Mouse (Mus musculus) embryonic facial prominence, embryonic 11.5 days (tissue): ENCODE results near the gene Bnc1. TPM values are rescaled to one million over a fixed set of nuclear protein-coding genes. Genes with fewer than 3 reads are reported as not detected.

Experiments used
- ATAC-seq: fragments of 200-750 bp; cut with Nextera tagmentation; replicated peaks from 2 replicates; pipeline ENCODE4 v1.8.0; 2017; ENCODE audit warnings: low read depth; ENCODE audit not compliant: insufficient number of reproducible peaks, low FRiP score, low TSS enrichment
- DNase-seq: peaks from one replicate; pipeline ENCODE4 v3.0.0-alpha.2; 2015; ENCODE audit warnings: low spot score
- H3K27ac ChIP-seq: fragments of 300-500 bp; sonication (generic); replicated peaks from 2 replicates; pipeline ENCODE4 v1.5.1; 2014; ENCODE audit warnings: mild to moderate bottlenecking, low read depth, low read length, control low read depth
- H3K27me3 ChIP-seq: fragments of 300-500 bp; sonication (generic); 2 replicates; pipeline ENCODE4 v1.6.1; 2014; ENCODE audit warnings: mild to moderate bottlenecking, low read length, moderate library complexity, mixed read lengths; ENCODE audit not compliant: control insufficient read depth, insufficient read depth
- H3K36me3 ChIP-seq: fragments of 300-500 bp; sonication (generic); replicated peaks from 2 replicates; pipeline ENCODE4 v1.6.1; 2014; ENCODE audit warnings: low read depth, mild to moderate bottlenecking, low read length, moderate library complexity, mixed read lengths; ENCODE audit not compliant: control insufficient read depth, insufficient read depth
- H3K4me1 ChIP-seq: fragments of 300-500 bp; sonication (generic); 2 replicates; pipeline ENCODE4 v1.6.1; 2014; ENCODE audit warnings: low read length, mixed read lengths; ENCODE audit not compliant: control insufficient read depth, insufficient read depth
- H3K4me2 ChIP-seq: fragments of 300-500 bp; sonication (generic); 2 replicates; pipeline ENCODE4 v1.6.1; 2014; ENCODE audit warnings: low read depth, mild to moderate bottlenecking, control low read depth, low read length, moderate library complexity
- H3K4me3 ChIP-seq: fragments of 300-500 bp; sonication (generic); 2 replicates; pipeline ENCODE4 v1.5.1; 2014; ENCODE audit warnings: low read depth, low read length, control low read depth
- H3K9ac ChIP-seq: fragments of 300-500 bp; sonication (generic); replicated peaks from 2 replicates; pipeline ENCODE4 v1.6.1; 2014; ENCODE audit warnings: mild to moderate bottlenecking, control low read depth, low read length
- H3K9me3 ChIP-seq: fragments of 300-500 bp; sonication (generic); replicated peaks from 2 replicates; pipeline ENCODE4 v1.6.1; 2016; ENCODE audit warnings: mild to moderate bottlenecking, low read length, inconsistent platforms, mixed read lengths; ENCODE audit not compliant: control insufficient read depth
- WGBS: fragments of 180-500 bp; shearing (Covaris S2); extraction: QIAGEN DNeasy Blood & Tissue Kit; methylation state at CpG from one replicate; pipeline ENCODE4 v1.1.7; 2014; 5-methylcytosine and 5-hydroxymethylcytosine counted together
- polyA plus RNA-seq: library from polyadenylated mRNA; unstranded; fragments of >200 nt; fragmentation: Nextera tagmentation; extraction: Ambion mirVana; gene quantifications from 2 replicates; pipeline ENCODE4 v1.2.1, GENCODE M21; 2014

The Bnc1 gene
- polyA plus RNA-seq, 1 experiment from 2014 or later: 7.0 TPM

- H3K9ac ChIP-seq: no peak overlapping the region
- ATAC-seq: 0 out of 2 replicates have a peak, but pooled peaks have one; percentile 50
- no peak overlapping the region for H3K27ac ChIP-seq
- 25% methylated on average over 9 of the region's 9 CpGs for WGBS
- H3K27me3 ChIP-seq: peaks cover 33% of the 10 kb centered on the region
- peaks cover 5% of the 10 kb centered on the region for H3K4me1 ChIP-seq
- no peak overlapping the region for H3K4me3 ChIP-seq
- no peak overlapping the region for H3K4me2 ChIP-seq
- peak; percentile 35 for DNase-seq
- H3K36me3 ChIP-seq: no peaks in the 10 kb centered on the region
- no peaks in the 10 kb centered on the region for H3K9me3 ChIP-seq
Measured at GRCm38 (mm10) chr7:81995975-81996374, 3.9 kb upstream of the Bnc1 start.

- Histone ChIP-seq H3K27ac (no peak overlapping the region), H3K4me1 (peaks cover 5% of the 10 kb centered on the region), H3K4me3 (no peak overlapping the region), H3K4me2 (no peak overlapping the region), H3K9me3 (no peaks in the 10 kb centered on the region), H3K9ac (no peak overlapping the region), H3K36me3 (no peaks in the 10 kb centered on the region), H3K27me3 (peaks cover 33% of the 10 kb centered on the region)
- DNase-seq (no peak), ATAC-seq (no peak)
- WGBS: 87% methylated on average over 6 of the region's 6 CpGs
Measured at GRCm38 (mm10) chr7:81995126-81995525, 3.0 kb upstream of the Bnc1 start.

- WGBS: 26% methylated on average over 7 of the region's 7 CpGs
- ATAC-seq (no peak), DNase-seq (no peak)
- Histone ChIP-seq H3K4me1 (peaks cover 5% of the 10 kb centered on the region), H3K36me3 (no peaks in the 10 kb centered on the region), H3K4me3 (no peak overlapping the region; the same call in 1 of the 2 replicates), H3K9ac (no peak overlapping the region), H3K9me3 (no peaks in the 10 kb centered on the region), H3K4me2 (no peak overlapping the region), H3K27me3 (peaks cover 33% of the 10 kb centered on the region), H3K27ac (no peak overlapping the region)
Measured at GRCm38 (mm10) chr7:81993140-81993539, 1.0 kb upstream of the Bnc1 start.

GRCm38 (mm10) chr7:81991611-81992061 is 456 bp downstream of the Bnc1 start:
- Histone ChIP-seq H3K4me1 (peaks cover 5% of the 10 kb centered on the region; the same call in 1 of the 2 replicates), H3K4me2 (peak overlapping the region; percentile 91), H3K4me3 (peak overlapping the region; percentile 56), H3K36me3 (no peaks in the 10 kb centered on the region), H3K27me3 (peaks cover 33% of the 10 kb centered on the region), H3K9ac (peak overlapping the region; percentile 40), H3K9me3 (no peaks in the 10 kb centered on the region), H3K27ac (no peak overlapping the region)
- under 1% methylated on average over 36 of the region's 36 CpGs for WGBS
- ATAC-seq (no peak), DNase-seq (peak; percentile 52)

GRCm38 (mm10) chr7:81991116-81991515 is 976 bp downstream of the Bnc1 start:
- Histone ChIP-seq H3K36me3 (no peaks in the 10 kb centered on the region), H3K9me3 (no peaks in the 10 kb centered on the region), H3K9ac (peak overlapping the region; percentile 40; the same call in 1 of the 2 replicates), H3K4me2 (peak overlapping the region; percentile 91), H3K4me3 (peak overlapping the region; percentile 56), H3K27me3 (peaks cover 33% of the 10 kb centered on the region), H3K4me1 (peaks cover 5% of the 10 kb centered on the region; the same call in 1 of the 2 replicates), H3K27ac (no peak overlapping the region)
- 5% methylated on average over 12 of the region's 12 CpGs for WGBS
- ATAC-seq (no peak), DNase-seq (peak; percentile 49)

- no peaks in the 10 kb centered on the region for H3K36me3 ChIP-seq
- WGBS: 80% methylated on average over 6 of the region's 6 CpGs
- no peak overlapping the region for H3K9ac ChIP-seq
- H3K4me3 ChIP-seq: no peak overlapping the region
- H3K27me3 ChIP-seq: no peaks in the 10 kb centered on the region; the same call in 1 of the 2 replicates
- ATAC-seq: no peak
- no peak overlapping the region for H3K27ac ChIP-seq
- DNase-seq: no peak
- H3K9me3 ChIP-seq: no peaks in the 10 kb centered on the region
- H3K4me1 ChIP-seq: no peaks in the 10 kb centered on the region
- H3K4me2 ChIP-seq: no peak overlapping the region
Measured at GRCm38 (mm10) chr7:81983651-81984050, 8.4 kb downstream of the Bnc1 start.

- Histone ChIP-seq H3K4me2 (no peak overlapping the region), H3K9me3 (no peaks in the 10 kb centered on the region), H3K27ac (no peak overlapping the region), H3K4me3 (no peak overlapping the region), H3K36me3 (no peaks in the 10 kb centered on the region), H3K9ac (no peak overlapping the region), H3K27me3 (no peaks in the 10 kb centered on the region), H3K4me1 (no peaks in the 10 kb centered on the region)
- DNase-seq (no peak), ATAC-seq (no peak)
- 81% methylated on average over 8 of the region's 8 CpGs for WGBS
Measured at GRCm38 (mm10) chr7:81978304-81978703, 13.8 kb downstream of the Bnc1 start.

GRCm38 (mm10) chr7:81974616-81975015 is 17.5 kb downstream of the Bnc1 start:
- no peak for ATAC-seq
- H3K36me3 ChIP-seq: no peaks in the 10 kb centered on the region
- 91% methylated on average over 10 of the region's 10 CpGs for WGBS
- no peaks in the 10 kb centered on the region for H3K4me1 ChIP-seq
- H3K9ac ChIP-seq: no peak overlapping the region
- no peak for DNase-seq
- H3K9me3 ChIP-seq: no peaks in the 10 kb centered on the region
- no peak overlapping the region for H3K27ac ChIP-seq
- H3K4me3 ChIP-seq: no peak overlapping the region
- no peaks in the 10 kb centered on the region for H3K27me3 ChIP-seq
- no peak overlapping the region for H3K4me2 ChIP-seq
